Mouse (Mus musculus) heart, embryonic 11.5 days (tissue): ENCODE results near the gene Ppp1r14c. TPM values are rescaled to one million over a fixed set of nuclear protein-coding genes. Genes with fewer than 3 reads are reported as not detected.

Experiments used
- ATAC-seq: fragments of 200-750 bp; cut with Nextera tagmentation; replicated peaks from 2 replicates; pipeline ENCODE4 v1.8.0; 2017; ENCODE audit warnings: moderate library complexity; ENCODE audit not compliant: insufficient number of reproducible peaks, low FRiP score, low TSS enrichment
- H3K27ac ChIP-seq: fragments of 300-500 bp; sonication (generic); 2 replicates; pipeline ENCODE4 v1.5.1; 2014; ENCODE audit warnings: mild to moderate bottlenecking, low read depth, low read length
- H3K27me3 ChIP-seq: fragments of 300-500 bp; sonication (generic); 2 replicates; pipeline ENCODE4 v1.6.1; 2014; ENCODE audit warnings: mild to moderate bottlenecking, low read length, mixed read lengths; ENCODE audit not compliant: control insufficient read depth, insufficient read depth
- H3K36me3 ChIP-seq: fragments of 300-500 bp; sonication (generic); 2 replicates; pipeline ENCODE4 v1.6.1; 2014; ENCODE audit warnings: mild to moderate bottlenecking, low read length, moderate library complexity, mixed read lengths; ENCODE audit not compliant: control insufficient read depth, insufficient read depth
- H3K4me1 ChIP-seq: fragments of 300-500 bp; sonication (generic); 2 replicates; pipeline ENCODE4 v1.6.1; 2014; ENCODE audit warnings: low read length; ENCODE audit not compliant: control insufficient read depth, insufficient read depth
- H3K4me2 ChIP-seq: fragments of 300-500 bp; sonication (generic); 2 replicates; pipeline ENCODE4 v1.6.1; 2014; ENCODE audit warnings: mild to moderate bottlenecking, moderate library complexity
- H3K4me3 ChIP-seq: fragments of 300-500 bp; sonication (generic); 2 replicates; pipeline ENCODE4 v1.5.1; 2014; ENCODE audit warnings: low read depth, low read length
- H3K9ac ChIP-seq: fragments of 300-500 bp; sonication (generic); 2 replicates; pipeline ENCODE4 v1.6.1; 2014; ENCODE audit warnings: mild to moderate bottlenecking, low read depth, low read length, moderate library complexity
- H3K9me3 ChIP-seq: fragments of 300-500 bp; sonication (generic); replicated peaks from 2 replicates; pipeline ENCODE4 v1.6.1; 2016; ENCODE audit warnings: low read length; ENCODE audit not compliant: control insufficient read depth
- WGBS: fragments of 180-500 bp; shearing (Covaris S2); extraction: QIAGEN DNeasy Blood & Tissue Kit; methylation state at CpG from one replicate; pipeline ENCODE4 v1.1.7; 2014; ENCODE audit not compliant: insufficient replicate concordance; 5-methylcytosine and 5-hydroxymethylcytosine counted together
- polyA plus RNA-seq: library from polyadenylated mRNA; unstranded; fragments of >200 nt; fragmentation: Nextera tagmentation; extraction: Ambion mirVana; gene quantifications from 2 replicates; pipeline ENCODE4 v1.2.1, GENCODE M21; 2014

The Ppp1r14c gene
- polyA plus RNA-seq, 1 experiment from 2014 or later = 170 TPM

DNA sequence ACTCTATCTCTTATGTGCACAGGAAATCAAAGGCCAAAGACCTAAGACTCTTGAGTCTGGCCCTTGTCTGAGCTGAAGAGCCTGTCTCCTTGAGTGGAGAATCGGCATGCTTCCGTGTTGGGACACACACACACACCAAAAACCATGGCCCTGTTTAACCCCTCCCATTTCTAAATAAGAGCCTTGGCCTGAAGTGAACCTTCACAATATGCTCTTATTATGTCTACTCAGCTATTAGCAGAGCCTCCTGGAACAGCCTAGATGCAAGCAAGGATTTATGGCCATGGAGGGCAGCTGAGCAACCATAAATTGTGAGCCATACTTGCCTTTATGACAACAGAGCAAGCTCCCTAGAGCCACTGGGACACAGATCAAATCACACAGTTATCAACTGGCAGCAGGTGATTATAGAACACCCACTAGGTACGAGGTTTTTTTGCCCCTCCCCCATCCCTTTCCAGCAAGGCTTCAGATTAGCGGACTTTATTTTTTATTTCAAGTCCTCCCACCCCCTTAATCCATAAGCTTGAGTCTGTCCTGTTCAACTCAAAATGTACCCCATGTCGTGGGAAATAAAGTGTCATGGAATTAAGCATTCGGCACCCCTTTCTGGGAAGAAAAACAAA, 42.3 kb downstream of the Ppp1r14c start:
- Histone ChIP-seq H3K27me3 (no peaks in the 10 kb centered on the region), H3K27ac (no peak overlapping the region), H3K36me3 (no peaks in the 10 kb centered on the region), H3K9ac (no peak overlapping the region), H3K9me3 (no peaks in the 10 kb centered on the region), H3K4me1 (peaks cover 59% of the 10 kb centered on the region), H3K4me2 (no peak overlapping the region), H3K4me3 (no peak overlapping the region)
- WGBS = 56% methylated on average over 6 of the region's 6 CpGs
- ATAC-seq = no peak

DNA sequence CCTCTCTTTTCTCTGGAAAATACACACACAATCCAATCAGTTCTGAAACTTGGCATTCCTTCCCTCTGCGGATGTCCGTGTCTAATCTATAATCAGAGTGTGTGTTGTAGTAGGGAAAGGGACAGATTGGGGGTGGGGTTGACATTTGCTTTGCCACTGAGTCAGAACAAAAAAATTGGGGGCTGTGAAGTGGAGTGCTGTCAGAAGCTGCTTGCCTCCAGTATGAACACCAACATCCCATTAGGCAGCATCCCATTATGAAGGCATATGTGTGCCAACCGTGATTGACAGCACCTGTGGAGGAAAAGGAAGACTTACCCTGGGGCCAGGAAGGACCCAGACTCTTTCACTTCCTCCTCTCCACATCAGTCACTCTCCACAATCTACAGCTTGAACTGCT, 42.8 kb downstream of the Ppp1r14c start:
- Histone ChIP-seq H3K27me3 (no peaks in the 10 kb centered on the region), H3K4me1 (peaks cover 59% of the 10 kb centered on the region), H3K9me3 (no peaks in the 10 kb centered on the region), H3K4me2 (no peak overlapping the region), H3K27ac (no peak overlapping the region), H3K4me3 (no peak overlapping the region), H3K36me3 (no peaks in the 10 kb centered on the region), H3K9ac (no peak overlapping the region)
- ATAC-seq = no peak
- 56% methylated on average over 3 of the region's 3 CpGs for WGBS

DNA sequence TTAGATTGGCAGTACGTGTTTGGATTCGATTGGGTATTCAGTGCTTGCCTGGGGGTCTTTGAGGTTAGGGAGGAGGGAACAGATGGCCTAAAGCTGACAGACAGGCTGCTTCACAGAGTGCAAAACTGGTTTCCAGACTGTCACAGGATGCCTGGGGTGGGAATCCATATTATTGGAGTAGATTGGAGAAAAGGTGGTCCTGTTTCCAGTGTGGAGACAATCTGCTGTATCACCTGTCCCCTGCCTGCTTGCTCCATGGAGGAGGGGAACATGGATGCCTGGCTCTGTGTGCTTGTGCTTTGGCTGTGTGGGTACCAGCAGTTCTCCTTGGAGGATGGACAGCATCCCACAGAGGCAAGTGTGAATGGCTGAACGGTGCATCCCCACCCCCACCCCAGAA, 45.4 kb downstream of the Ppp1r14c start:
- ATAC-seq = no peak
- H3K27ac ChIP-seq = no peak overlapping the region
- H3K36me3 ChIP-seq = no peaks in the 10 kb centered on the region
- H3K4me1 ChIP-seq = peaks cover 74% of the 10 kb centered on the region
- WGBS = 56% methylated on average over 3 of the region's 3 CpGs
- H3K27me3 ChIP-seq = no peaks in the 10 kb centered on the region
- no peaks in the 10 kb centered on the region for H3K9me3 ChIP-seq
- no peak overlapping the region for H3K4me3 ChIP-seq
- H3K9ac ChIP-seq = no peak overlapping the region
- no peak overlapping the region for H3K4me2 ChIP-seq

DNA sequence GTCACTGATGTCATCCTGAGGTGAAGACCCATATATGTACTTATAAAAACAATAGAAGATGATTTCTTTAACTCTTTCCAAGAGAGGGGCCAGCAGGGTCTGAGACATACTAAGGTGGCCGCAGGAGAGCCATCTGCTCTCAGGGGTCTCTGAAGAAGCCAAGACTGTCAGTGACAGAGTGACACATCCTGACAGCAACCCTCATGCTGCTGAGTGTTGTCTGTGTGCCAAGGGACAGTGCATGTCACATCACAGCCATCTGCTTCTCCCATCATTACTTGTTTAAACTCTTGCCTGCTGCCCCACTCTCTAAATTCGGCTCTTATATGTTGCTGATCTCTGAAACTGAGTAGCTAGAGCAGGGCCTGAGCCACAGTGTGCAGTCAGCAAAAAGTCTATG, 45.8 kb downstream of the Ppp1r14c start:
- H3K36me3 ChIP-seq = no peaks in the 10 kb centered on the region
- no peaks in the 10 kb centered on the region for H3K27me3 ChIP-seq
- no peak overlapping the region for H3K4me2 ChIP-seq
- no peak overlapping the region for H3K27ac ChIP-seq
- peaks cover 77% of the 10 kb centered on the region for H3K4me1 ChIP-seq
- WGBS = 62% methylated on average over 2 of the region's 2 CpGs
- no peak overlapping the region for H3K4me3 ChIP-seq
- no peak overlapping the region for H3K9ac ChIP-seq
- H3K9me3 ChIP-seq = no peaks in the 10 kb centered on the region
- ATAC-seq = no peak

DNA sequence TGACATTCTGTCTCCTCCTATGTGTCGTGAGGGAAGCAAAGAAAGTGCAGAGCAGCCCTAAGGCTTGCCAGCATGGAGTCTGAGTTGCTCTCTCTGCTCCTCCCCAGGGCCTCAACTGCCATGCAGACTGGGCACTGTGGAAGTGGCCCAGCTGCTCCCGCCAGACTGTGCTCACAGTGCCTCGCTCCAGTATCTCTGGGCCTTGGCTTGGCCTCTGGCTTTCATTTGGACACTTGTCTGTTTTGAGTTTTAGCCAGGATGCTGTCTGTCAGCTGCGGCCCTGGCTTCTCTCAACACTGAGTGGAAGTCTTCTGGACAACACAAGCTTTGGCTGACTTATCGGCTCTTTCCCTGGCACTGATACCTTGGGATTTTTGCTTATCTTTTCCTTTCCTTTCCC, 49.0 kb downstream of the Ppp1r14c start:
- H3K9me3 ChIP-seq = no peaks in the 10 kb centered on the region
- WGBS = 20% methylated on average over 5 of the region's 5 CpGs
- H3K27me3 ChIP-seq = no peaks in the 10 kb centered on the region
- H3K9ac ChIP-seq = no peak overlapping the region; the same call in 1 of the 2 replicates
- H3K4me1 ChIP-seq = peaks cover 71% of the 10 kb centered on the region
- no peaks in the 10 kb centered on the region for H3K36me3 ChIP-seq
- H3K4me2 ChIP-seq = no peak overlapping the region
- no peak overlapping the region for H3K4me3 ChIP-seq
- peak; percentile 57 for ATAC-seq
- peak overlapping the region; percentile 86 for H3K27ac ChIP-seq

DNA sequence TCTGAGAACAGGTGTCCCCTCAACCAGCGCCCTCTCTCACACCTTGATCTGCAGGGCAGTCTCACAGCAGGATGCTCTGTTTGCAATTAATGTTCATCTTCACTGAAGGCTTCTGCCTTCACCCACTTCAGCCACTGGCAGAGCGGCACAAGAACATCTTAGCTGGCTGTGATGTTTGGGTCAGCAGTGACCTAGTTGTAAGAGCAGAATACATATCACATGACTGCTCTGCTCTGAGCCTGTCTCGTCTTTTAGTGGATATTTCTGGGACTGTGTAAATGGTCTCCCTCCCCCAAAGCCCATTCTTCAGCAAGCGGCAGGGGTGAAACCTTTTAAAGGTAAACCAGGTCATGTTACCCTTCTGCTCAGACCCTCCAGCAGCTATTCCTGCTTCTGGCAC, 50.7 kb downstream of the Ppp1r14c start:
- H3K4me3 ChIP-seq = no peak overlapping the region
- 43% methylated on average over 4 of the region's 4 CpGs for WGBS
- H3K9ac ChIP-seq = no peak overlapping the region
- peak overlapping the region; percentile 73 for H3K27ac ChIP-seq
- no peaks in the 10 kb centered on the region for H3K36me3 ChIP-seq
- peak overlapping the region; percentile 27 for H3K4me2 ChIP-seq
- ATAC-seq = no peak
- H3K4me1 ChIP-seq = peaks cover 76% of the 10 kb centered on the region
- H3K27me3 ChIP-seq = no peaks in the 10 kb centered on the region
- no peaks in the 10 kb centered on the region for H3K9me3 ChIP-seq

DNA sequence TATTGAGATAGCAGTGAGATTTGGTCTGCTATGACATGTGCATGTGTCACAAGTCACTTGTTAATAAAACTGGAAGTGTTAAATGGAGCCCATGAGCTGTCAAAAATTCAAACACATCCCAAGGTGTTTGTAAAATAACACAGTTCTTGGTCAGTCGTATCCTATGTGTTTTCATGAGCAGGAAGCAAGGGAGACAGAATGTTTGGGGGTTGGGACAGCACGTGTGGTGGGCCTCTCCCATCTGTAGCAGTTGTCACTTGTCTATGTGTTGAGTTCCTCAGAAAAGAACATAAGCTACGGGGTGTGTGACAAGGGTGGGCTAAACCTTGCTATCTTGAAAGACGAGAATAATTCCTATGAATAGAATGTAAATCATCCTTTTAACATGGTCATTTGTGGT, 51.6 kb downstream of the Ppp1r14c start:
- 0 out of 2 replicates have a peak, but pooled peaks have one; percentile 24 for ATAC-seq
- no peak overlapping the region for H3K9ac ChIP-seq
- no peak overlapping the region for H3K4me3 ChIP-seq
- no peak overlapping the region for H3K4me2 ChIP-seq
- peaks cover 68% of the 10 kb centered on the region for H3K4me1 ChIP-seq
- no peaks in the 10 kb centered on the region for H3K36me3 ChIP-seq
- H3K27ac ChIP-seq = peak overlapping the region; percentile 2; the same call in 1 of the 2 replicates
- 26% methylated on average over 4 of the region's 4 CpGs for WGBS
- no peaks in the 10 kb centered on the region for H3K27me3 ChIP-seq
- H3K9me3 ChIP-seq = no peaks in the 10 kb centered on the region

DNA sequence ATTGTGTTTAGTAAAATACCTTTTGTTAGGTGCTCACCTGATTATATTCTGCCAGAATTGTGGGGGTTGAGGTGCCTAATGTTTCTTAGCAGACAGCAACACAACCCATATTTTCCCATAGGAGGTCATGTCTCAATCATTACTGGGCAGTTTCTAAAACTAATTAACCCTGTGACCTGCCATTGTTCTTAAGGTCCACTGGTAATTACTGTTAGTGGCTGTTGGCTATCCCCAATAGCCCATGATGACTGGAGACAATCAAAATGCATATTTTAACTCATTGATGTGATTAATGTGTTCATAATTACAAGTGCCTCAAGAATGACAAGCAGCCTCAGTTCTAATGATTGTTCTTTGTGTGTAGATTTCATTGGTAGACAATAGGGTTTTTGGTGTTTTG, 58.2 kb downstream of the Ppp1r14c start:
- Histone ChIP-seq H3K9ac (no peak overlapping the region), H3K36me3 (peaks cover 2% of the 10 kb centered on the region; the same call in 1 of the 2 replicates), H3K27ac (no peak overlapping the region), H3K4me3 (no peak overlapping the region), H3K4me1 (peaks cover 29% of the 10 kb centered on the region), H3K4me2 (no peak overlapping the region), H3K27me3 (no peaks in the 10 kb centered on the region), H3K9me3 (no peaks in the 10 kb centered on the region)
- ATAC-seq = no peak

DNA sequence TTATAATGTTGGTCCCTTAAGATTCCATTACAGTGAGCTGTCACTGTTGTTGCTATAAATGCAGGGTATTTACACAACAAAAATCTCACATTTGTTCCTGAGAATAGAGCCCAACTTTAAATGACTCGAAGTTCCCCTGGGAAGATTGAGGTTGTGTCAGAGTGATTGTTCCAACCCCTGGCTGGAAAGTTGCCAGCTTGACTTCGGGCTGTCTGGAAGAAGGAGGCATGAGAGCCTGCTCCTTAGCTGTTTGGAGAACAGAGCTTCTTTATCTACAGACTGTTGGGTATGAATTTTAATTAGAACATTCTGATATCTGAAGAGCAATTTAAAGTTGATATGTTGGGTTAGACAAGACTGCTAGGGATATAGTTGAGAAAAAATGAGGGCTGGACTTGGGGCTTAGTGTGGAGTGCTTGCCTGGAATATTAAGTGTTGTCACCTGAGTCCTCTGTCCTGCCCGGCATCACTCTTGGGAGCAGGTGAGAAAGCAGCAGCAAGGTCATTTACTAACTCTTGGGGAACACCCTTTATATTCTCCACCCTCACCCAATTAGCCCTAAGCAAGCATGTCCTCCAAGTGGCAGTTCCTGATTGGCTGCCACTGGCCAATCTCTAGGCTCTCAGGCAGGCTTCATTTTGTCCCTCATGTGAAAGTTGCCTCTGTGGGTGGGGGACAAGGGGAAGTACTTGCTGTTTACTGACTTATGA, 62.0 kb downstream of the Ppp1r14c start:
- no peak for ATAC-seq
- H3K9ac ChIP-seq = no peak overlapping the region
- no peaks in the 10 kb centered on the region for H3K9me3 ChIP-seq
- H3K4me3 ChIP-seq = no peak overlapping the region
- H3K4me1 ChIP-seq = peaks cover 29% of the 10 kb centered on the region
- H3K36me3 ChIP-seq = peaks cover 2% of the 10 kb centered on the region; the same call in 1 of the 2 replicates
- 0 out of 2 replicates have a peak overlapping the region, but pooled peaks have one; percentile 38 for H3K27ac ChIP-seq
- 37% methylated on average over 3 of the region's 3 CpGs for WGBS
- no peaks in the 10 kb centered on the region for H3K27me3 ChIP-seq
- no peak overlapping the region for H3K4me2 ChIP-seq
